Mouse (Mus musculus) forebrain, embryonic 13.5 days (tissue): ENCODE results near the gene Tha1. TPM values are rescaled to one million over a fixed set of nuclear protein-coding genes. Genes with fewer than 3 reads are reported as not detected.

Source experiments
- ATAC-seq: fragments of 200-750 bp; cut with Nextera tagmentation; 2 replicates; pipeline ENCODE4 v1.8.0; 2017
- H3K27ac ChIP-seq: fragments of 300-500 bp; sonication (generic); 2 replicates; pipeline ENCODE4 v1.5.1; 2015; ENCODE audit warnings: inconsistent platforms, mild to moderate bottlenecking, moderate library complexity
- H3K27me3 ChIP-seq: fragments of 300-500 bp; sonication (generic); 2 replicates; pipeline ENCODE4 v1.6.1; 2015; ENCODE audit warnings: mild to moderate bottlenecking, inconsistent platforms
- H3K36me3 ChIP-seq: fragments of 300-500 bp; sonication (generic); 2 replicates; pipeline ENCODE4 v1.6.1; 2015; ENCODE audit warnings: mild to moderate bottlenecking, inconsistent platforms; ENCODE audit not compliant: poor library complexity, severe bottlenecking
- H3K4me1 ChIP-seq: fragments of 300-500 bp; sonication (generic); 2 replicates; pipeline ENCODE4 v1.6.1; 2015; ENCODE audit warnings: inconsistent platforms
- H3K4me2 ChIP-seq: fragments of 300-500 bp; sonication (generic); 2 replicates; pipeline ENCODE4 v1.6.1; 2015; ENCODE audit warnings: inconsistent platforms, mild to moderate bottlenecking, moderate library complexity
- H3K4me3 ChIP-seq: fragments of 300-500 bp; sonication (generic); 2 replicates; pipeline ENCODE4 v1.5.1; 2015; ENCODE audit warnings: mild to moderate bottlenecking, inconsistent platforms
- H3K9ac ChIP-seq: fragments of 300-500 bp; sonication (generic); 2 replicates; pipeline ENCODE4 v1.6.1; 2015; ENCODE audit warnings: mild to moderate bottlenecking, inconsistent platforms
- H3K9me3 ChIP-seq: fragments of 300-500 bp; sonication (generic); replicated peaks from 2 replicates; pipeline ENCODE4 v1.6.1; 2016; ENCODE audit warnings: inconsistent platforms
- WGBS: fragments of 180-500 bp; shearing (Covaris S2); methylation state at CpG from one replicate; pipeline ENCODE4 v1.1.7; 2015; 5-methylcytosine and 5-hydroxymethylcytosine counted together
- polyA plus RNA-seq: library from polyadenylated mRNA; unstranded; fragments of >200 nt; fragmentation: Nextera tagmentation; extraction: Ambion mirVana; gene quantifications from 2 replicates; pipeline ENCODE4 v1.2.1, GENCODE M21; 2015

Tha1 gene
- polyA plus RNA-seq, 1 experiment from 2014 or later = 2.3 TPM

- peaks cover 84% of the 10 kb centered on the region for H3K27me3 ChIP-seq
- H3K36me3 ChIP-seq = no peaks in the 10 kb centered on the region
- H3K4me3 ChIP-seq = no peak overlapping the region
- no peaks in the 10 kb centered on the region for H3K9me3 ChIP-seq
- H3K4me2 ChIP-seq = no peak overlapping the region
- H3K9ac ChIP-seq = no peak overlapping the region
- 57% methylated on average over 6 of the region's 6 CpGs for WGBS
- no peak overlapping the region for H3K27ac ChIP-seq
- no peak for ATAC-seq
- H3K4me1 ChIP-seq = peaks cover 35% of the 10 kb centered on the region
These were observed 18.9 kb upstream of the Tha1 start for GRCm38 (mm10) chr11:117892199-117892598.

- H3K4me2 ChIP-seq = no peak overlapping the region
- no peaks in the 10 kb centered on the region for H3K36me3 ChIP-seq
- ATAC-seq = no peak
- H3K4me3 ChIP-seq = no peak overlapping the region
- no peak overlapping the region for H3K9ac ChIP-seq
- 93% methylated on average over 19 of the region's 19 CpGs for WGBS
- H3K9me3 ChIP-seq = no peaks in the 10 kb centered on the region
- H3K27me3 ChIP-seq = peaks cover 89% of the 10 kb centered on the region
- no peak overlapping the region for H3K27ac ChIP-seq
- peaks cover 35% of the 10 kb centered on the region for H3K4me1 ChIP-seq
These were observed 18.4 kb upstream of the Tha1 start for GRCm38 (mm10) chr11:117891581-117892175.

GRCm38 (mm10) chr11:117890519-117891282 lies 17.4 kb upstream of the Tha1 start:
- H3K36me3 ChIP-seq = no peaks in the 10 kb centered on the region
- H3K4me3 ChIP-seq = no peak overlapping the region
- peaks cover 96% of the 10 kb centered on the region for H3K27me3 ChIP-seq
- H3K9ac ChIP-seq = no peak overlapping the region
- H3K27ac ChIP-seq = 0 out of 2 replicates have a peak overlapping the region, but pooled peaks have one; percentile 73
- H3K9me3 ChIP-seq = no peaks in the 10 kb centered on the region
- H3K4me1 ChIP-seq = peaks cover 35% of the 10 kb centered on the region
- WGBS = 14% methylated on average over 13 of the region's 13 CpGs
- 0 out of 2 replicates have a peak, but pooled peaks have one; percentile 21 for ATAC-seq
- peak overlapping the region; percentile 56 for H3K4me2 ChIP-seq

DNA sequence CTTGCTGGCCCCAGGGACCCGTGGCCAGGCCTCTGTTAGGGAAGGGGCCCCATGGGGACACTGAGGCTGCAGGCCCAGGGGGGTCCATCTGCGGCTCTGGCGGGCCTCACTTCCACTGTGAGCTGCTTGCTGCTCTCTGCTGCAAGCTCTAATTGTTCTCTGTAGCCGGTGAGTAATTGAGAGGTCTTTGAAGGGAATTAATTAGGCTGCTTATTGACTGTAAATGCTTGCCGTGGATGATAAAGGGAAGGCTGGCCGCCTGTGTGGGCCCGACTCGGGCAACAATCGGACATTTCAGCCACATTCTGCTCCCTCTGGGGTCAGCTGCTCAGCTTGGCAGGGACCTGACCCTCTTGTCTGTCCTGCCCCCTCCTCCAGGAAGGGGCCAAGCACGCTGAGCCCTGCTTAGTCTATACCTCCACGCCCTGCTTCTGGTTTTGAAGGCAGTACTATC lies 16.6 kb upstream of the Tha1 start:
- Histone ChIP-seq H3K4me3 (peak overlapping the region; percentile 6; the same call in 1 of the 2 replicates), H3K27ac (peak overlapping the region; percentile 73), H3K27me3 (peaks cover 95% of the 10 kb centered on the region), H3K4me2 (peak overlapping the region; percentile 56), H3K36me3 (no peaks in the 10 kb centered on the region), H3K9me3 (no peaks in the 10 kb centered on the region), H3K4me1 (peaks cover 35% of the 10 kb centered on the region), H3K9ac (peak overlapping the region; percentile 45)
- 2% methylated on average over 11 of the region's 11 CpGs for WGBS
- ATAC-seq = peak; percentile 72

DNA sequence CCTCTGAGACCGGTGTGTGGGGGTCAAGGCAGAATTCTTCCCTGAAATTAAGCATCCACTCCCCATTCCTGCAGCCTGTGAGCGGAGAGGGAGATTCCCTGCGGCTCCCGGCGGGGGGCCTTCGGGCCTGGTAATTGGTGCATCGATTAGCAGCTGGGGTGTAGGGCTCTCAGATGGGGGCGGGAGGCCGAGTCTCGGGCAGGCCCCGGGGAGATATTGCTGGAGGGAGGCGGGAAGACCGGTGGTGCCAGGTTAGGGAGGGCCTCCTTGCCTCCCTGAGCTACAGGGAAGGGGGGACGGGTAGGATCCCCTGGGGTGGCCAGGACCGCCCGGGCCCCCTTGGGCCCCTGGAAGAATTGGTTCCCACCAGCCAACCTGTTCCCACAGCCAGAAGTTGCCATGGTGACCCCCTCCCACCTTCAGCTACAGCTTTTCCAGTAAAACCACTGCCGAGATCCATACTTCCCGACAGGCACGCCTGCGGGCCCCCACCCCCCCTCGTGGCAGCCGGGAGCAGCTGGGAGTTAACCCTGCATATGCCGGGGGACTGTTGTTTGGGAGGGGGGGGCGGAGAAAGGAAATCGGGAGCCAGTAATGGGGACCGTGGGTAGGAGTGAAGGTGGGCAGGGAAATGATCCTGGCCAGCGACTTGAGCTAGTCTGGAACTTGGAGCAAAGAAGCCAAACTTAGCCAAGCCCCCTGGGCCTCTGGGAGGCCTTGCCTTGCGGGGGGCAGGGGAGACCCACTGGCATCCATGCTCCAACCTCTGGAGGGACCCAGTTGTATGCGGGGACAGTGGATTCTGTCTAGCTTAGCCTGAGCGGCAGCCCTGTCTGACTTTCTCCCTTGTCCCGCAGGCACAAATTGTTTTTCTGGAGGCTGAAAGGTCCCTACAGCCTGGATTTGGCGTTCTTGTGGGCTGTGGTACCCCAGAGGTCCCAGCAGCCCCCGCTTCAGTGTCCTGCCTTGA lies 15.9 kb upstream of the Tha1 start:
- peak overlapping the region; percentile 45 for H3K9ac ChIP-seq
- peaks cover 94% of the 10 kb centered on the region for H3K27me3 ChIP-seq
- H3K4me2 ChIP-seq = peak overlapping the region; percentile 56
- peak overlapping the region; percentile 25 for H3K4me3 ChIP-seq
- H3K27ac ChIP-seq = peak overlapping the region; percentile 73
- peak; percentile 48; the same call in 1 of the 2 replicates for ATAC-seq
- no peaks in the 10 kb centered on the region for H3K9me3 ChIP-seq
- H3K4me1 ChIP-seq = peaks cover 35% of the 10 kb centered on the region
- WGBS = 3% methylated on average over 33 of the region's 33 CpGs
- H3K36me3 ChIP-seq = no peaks in the 10 kb centered on the region

- no peak for ATAC-seq
- H3K4me1 ChIP-seq = peaks cover 35% of the 10 kb centered on the region
- H3K9ac ChIP-seq = peak overlapping the region; percentile 45; the same call in 1 of the 2 replicates
- H3K36me3 ChIP-seq = no peaks in the 10 kb centered on the region
- no peak overlapping the region for H3K27ac ChIP-seq
- H3K4me2 ChIP-seq = peak overlapping the region; percentile 56
- H3K9me3 ChIP-seq = no peaks in the 10 kb centered on the region
- WGBS = 12% methylated on average over 20 of the region's 20 CpGs
- H3K27me3 ChIP-seq = peaks cover 94% of the 10 kb centered on the region
- H3K4me3 ChIP-seq = peak overlapping the region; percentile 25
These were observed 15.0 kb upstream of the Tha1 start for GRCm38 (mm10) chr11:117888168-117888852.

- H3K4me1 ChIP-seq = peaks cover 39% of the 10 kb centered on the region
- no peak overlapping the region for H3K4me2 ChIP-seq
- H3K27ac ChIP-seq = no peak overlapping the region
- H3K36me3 ChIP-seq = no peaks in the 10 kb centered on the region
- WGBS = 71% methylated on average over 5 of the region's 5 CpGs
- no peaks in the 10 kb centered on the region for H3K9me3 ChIP-seq
- H3K27me3 ChIP-seq = peaks cover 83% of the 10 kb centered on the region
- no peak overlapping the region for H3K9ac ChIP-seq
- ATAC-seq = no peak
- H3K4me3 ChIP-seq = no peak overlapping the region
These were observed 12.7 kb upstream of the Tha1 start for GRCm38 (mm10) chr11:117886000-117886399.

- Histone ChIP-seq H3K4me3 (no peak overlapping the region), H3K9ac (no peak overlapping the region), H3K27me3 (peaks cover 59% of the 10 kb centered on the region), H3K27ac (no peak overlapping the region), H3K4me2 (no peak overlapping the region), H3K4me1 (peaks cover 25% of the 10 kb centered on the region), H3K9me3 (no peaks in the 10 kb centered on the region), H3K36me3 (no peaks in the 10 kb centered on the region)
- WGBS = 57% methylated on average over 1 of the region's 1 CpGs
- ATAC-seq = no peak
These were observed 8.9 kb upstream of the Tha1 start for GRCm38 (mm10) chr11:117882208-117882607.

DNA sequence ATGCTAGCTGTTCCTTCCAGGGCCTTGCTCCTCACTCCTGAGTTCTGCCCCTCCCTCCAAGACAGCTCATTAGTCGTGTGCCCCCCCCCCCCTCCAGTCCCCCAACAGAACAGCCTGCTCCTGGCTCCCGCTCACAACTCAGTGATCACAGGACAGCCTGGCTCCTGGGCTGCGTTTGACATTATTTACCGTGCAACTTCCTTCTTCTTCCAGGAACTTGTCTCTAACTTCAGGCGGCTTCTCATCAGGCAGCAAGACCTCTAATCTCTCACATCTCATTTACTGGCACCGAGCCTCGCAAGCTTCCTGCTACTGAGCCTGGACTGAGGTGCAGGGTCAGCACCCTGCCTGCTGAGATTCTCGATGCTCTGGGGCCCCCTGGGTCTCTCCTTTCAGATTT lies 8.5 kb upstream of the Tha1 start:
- Histone ChIP-seq H3K9me3 (no peaks in the 10 kb centered on the region), H3K4me1 (peaks cover 25% of the 10 kb centered on the region), H3K4me2 (no peak overlapping the region), H3K27ac (no peak overlapping the region), H3K27me3 (peaks cover 57% of the 10 kb centered on the region), H3K36me3 (no peaks in the 10 kb centered on the region), H3K9ac (no peak overlapping the region), H3K4me3 (no peak overlapping the region)
- WGBS = 21% methylated on average over 8 of the region's 8 CpGs
- ATAC-seq = no peak

DNA sequence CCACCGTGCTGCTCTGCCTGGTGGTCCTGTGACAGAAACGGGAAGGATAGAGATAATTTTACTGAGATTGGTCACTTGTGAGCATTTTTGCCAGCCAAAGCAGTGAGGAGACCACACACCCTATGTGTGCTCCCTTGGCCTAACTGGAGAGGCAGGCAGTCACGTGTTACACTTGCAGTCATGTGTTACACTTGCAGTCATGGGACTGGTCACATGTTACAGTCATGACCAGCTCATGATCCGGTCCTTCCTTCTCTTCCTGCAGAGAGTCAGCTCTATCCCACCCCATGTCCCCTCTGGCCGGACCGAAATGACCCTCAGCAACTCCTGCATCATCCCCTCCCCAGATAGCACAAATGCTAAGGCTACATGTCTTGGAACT lies 7.7 kb upstream of the Tha1 start:
- H3K27me3 ChIP-seq = peaks cover 51% of the 10 kb centered on the region
- H3K4me1 ChIP-seq = peaks cover 25% of the 10 kb centered on the region
- 86% methylated on average over 6 of the region's 6 CpGs for WGBS
- no peaks in the 10 kb centered on the region for H3K9me3 ChIP-seq
- no peak overlapping the region for H3K27ac ChIP-seq
- no peak overlapping the region for H3K9ac ChIP-seq
- ATAC-seq = no peak
- H3K4me2 ChIP-seq = no peak overlapping the region
- H3K36me3 ChIP-seq = no peaks in the 10 kb centered on the region
- H3K4me3 ChIP-seq = no peak overlapping the region

- ATAC-seq = no peak
- Histone ChIP-seq H3K4me1 (peaks cover 25% of the 10 kb centered on the region), H3K36me3 (no peaks in the 10 kb centered on the region), H3K4me3 (no peak overlapping the region), H3K9me3 (no peaks in the 10 kb centered on the region), H3K9ac (no peak overlapping the region), H3K27ac (no peak overlapping the region), H3K27me3 (peaks cover 47% of the 10 kb centered on the region), H3K4me2 (no peak overlapping the region)
- 90% methylated on average over 9 of the region's 9 CpGs for WGBS
These were observed 7.2 kb upstream of the Tha1 start for GRCm38 (mm10) chr11:117880336-117880976.
